Mouse (Mus musculus) midbrain, embryonic 14.5 days (tissue): ENCODE data around the gene Prss48. TPM values are rescaled to one million over a fixed set of nuclear protein-coding genes. Genes with fewer than 3 reads are reported as not detected.
A peak's percentile ranks its signal among the peaks of the same experiment; 100 is the strongest.
"Not testable (repeated sequence)": the region's sequence is repeated elsewhere in the genome, so short reads cannot be mapped to it uniquely, and the experiment has no call there.

Experiments used
- ATAC-seq: fragments of 200-750 bp; cut with Nextera tagmentation; 2 replicates; pipeline ENCODE4 v1.8.0; 2017; ENCODE audit warnings: moderate number of reproducible peaks, moderate library complexity; ENCODE audit not compliant: low FRiP score, low TSS enrichment
- DNase-seq: peaks from one replicate; pipeline ENCODE4 v3.0.0-alpha.2; 2015
- H3K27ac ChIP-seq: fragments of 300-500 bp; sonication (generic); replicated peaks from 2 replicates; pipeline ENCODE4 v1.5.1; 2014; ENCODE audit warnings: mild to moderate bottlenecking, low read depth, low read length, moderate library complexity
- H3K27me3 ChIP-seq: fragments of 300-500 bp; sonication (generic); 2 replicates; pipeline ENCODE4 v1.6.1; 2014; ENCODE audit warnings: low read length, control low read depth, mixed read lengths; ENCODE audit not compliant: control insufficient read depth, insufficient read depth
- H3K36me3 ChIP-seq: fragments of 300-500 bp; sonication (generic); 2 replicates; pipeline ENCODE4 v1.6.1; 2014; ENCODE audit warnings: low read length, control low read depth; ENCODE audit not compliant: control insufficient read depth, insufficient read depth
- H3K4me1 ChIP-seq: fragments of 300-500 bp; sonication (generic); 2 replicates; pipeline ENCODE4 v1.6.1; 2014; ENCODE audit warnings: mild to moderate bottlenecking, antibody characterized with exemption, low read length, control low read depth; ENCODE audit not compliant: control insufficient read depth, insufficient read depth
- H3K4me2 ChIP-seq: fragments of 300-500 bp; sonication (generic); 2 replicates; pipeline ENCODE4 v1.6.1; 2014; ENCODE audit warnings: mild to moderate bottlenecking, low read length, moderate library complexity
- H3K4me3 ChIP-seq: fragments of 300-500 bp; sonication (generic); replicated peaks from 2 replicates; pipeline ENCODE4 v1.5.1; 2014; ENCODE audit warnings: low read depth, low read length
- H3K9ac ChIP-seq: fragments of 300-500 bp; sonication (generic); replicated peaks from 2 replicates; pipeline ENCODE4 v1.6.1; 2014; ENCODE audit warnings: mild to moderate bottlenecking, low read length, moderate library complexity
- H3K9me3 ChIP-seq: fragments of 300-500 bp; sonication (generic); 2 replicates; pipeline ENCODE4 v1.6.1; 2016; ENCODE audit warnings: low read length, control low read depth, mixed read lengths; ENCODE audit not compliant: control insufficient read depth
- WGBS: fragments of 180-500 bp; shearing (Covaris S2); extraction: QIAGEN DNeasy Blood & Tissue Kit; methylation state at CpG from one replicate; pipeline ENCODE4 v1.1.7; 2014; 5-methylcytosine and 5-hydroxymethylcytosine counted together
- polyA plus RNA-seq: library from polyadenylated mRNA; unstranded; fragments of >200 nt; fragmentation: Nextera tagmentation; extraction: Ambion mirVana; gene quantifications from 2 replicates; pipeline ENCODE4 v1.2.1, GENCODE M21; 2014

The Prss48 gene
- polyA plus RNA-seq, 1 experiment from 2014 or later: not detected

- no peak for DNase-seq
- H3K9me3 ChIP-seq: no peaks in the 10 kb centered on the region
- H3K4me2 ChIP-seq: no peak overlapping the region
- no peak overlapping the region for H3K4me3 ChIP-seq
- H3K36me3 ChIP-seq: no peaks in the 10 kb centered on the region
- H3K27me3 ChIP-seq: no peaks in the 10 kb centered on the region
- no peak for ATAC-seq
- H3K4me1 ChIP-seq: peaks cover 5% of the 10 kb centered on the region; the same call in 1 of the 2 replicates
- H3K9ac ChIP-seq: no peak overlapping the region
- 70% methylated on average over 6 of the region's 6 CpGs for WGBS
- no peak overlapping the region for H3K27ac ChIP-seq
These were observed 11.0 kb downstream of the Prss48 start for GRCm38 (mm10) chr3:85991140-85991801.

GRCm38 (mm10) chr3:85987225-85987624, 15.1 kb downstream of the Prss48 start:
- H3K27ac ChIP-seq: no peak overlapping the region
- no peak overlapping the region for H3K4me3 ChIP-seq
- peaks cover 5% of the 10 kb centered on the region; the same call in 1 of the 2 replicates for H3K4me1 ChIP-seq
- no peaks in the 10 kb centered on the region for H3K36me3 ChIP-seq
- H3K27me3 ChIP-seq: no peaks in the 10 kb centered on the region
- ATAC-seq (no peak), DNase-seq (no peak)
- WGBS: 96% methylated on average over 2 of the region's 2 CpGs
- H3K9me3 ChIP-seq: no peaks in the 10 kb centered on the region
- no peak overlapping the region for H3K9ac ChIP-seq
- H3K4me2 ChIP-seq: no peak overlapping the region

GRCm38 (mm10) chr3:85984537-85984936, 17.8 kb downstream of the Prss48 start:
- ATAC-seq: no peak

GRCm38 (mm10) chr3:85981761-85982160, 20.5 kb downstream of the Prss48 start:
- not testable (repeated sequence) for DNase-seq, H3K9me3 ChIP-seq, H3K4me1 ChIP-seq, H3K36me3 ChIP-seq, H3K4me3 ChIP-seq, H3K4me2 ChIP-seq, ATAC-seq, H3K27ac ChIP-seq, H3K27me3 ChIP-seq, H3K9ac ChIP-seq
- WGBS: 84% methylated on average over 3 of the region's 3 CpGs

More at GRCm38 (mm10) chr3:85984537-85984936, 17.8 kb downstream of the Prss48 start:
- Histone ChIP-seq H3K36me3 (no peaks in the 10 kb centered on the region), H3K9me3 (no peaks in the 10 kb centered on the region), H3K27ac (no peak overlapping the region), H3K4me2 (no peak overlapping the region), H3K9ac (no peak overlapping the region), H3K4me1 (no peaks in the 10 kb centered on the region), H3K27me3 (no peaks in the 10 kb centered on the region), H3K4me3 (no peak overlapping the region)
- no peak for DNase-seq
- WGBS: 90% methylated on average over 6 of the region's 6 CpGs

GRCm38 (mm10) chr3:85980036-85980435, 22.3 kb downstream of the Prss48 start:
- no peak overlapping the region for H3K4me2 ChIP-seq
- no peaks in the 10 kb centered on the region for H3K4me1 ChIP-seq
- DNase-seq: no peak
- 96% methylated on average over 4 of the region's 4 CpGs for WGBS
- H3K9ac ChIP-seq: no peak overlapping the region
- no peaks in the 10 kb centered on the region for H3K9me3 ChIP-seq
- ATAC-seq: no peak
- no peak overlapping the region for H3K4me3 ChIP-seq
- no peaks in the 10 kb centered on the region for H3K27me3 ChIP-seq
- H3K27ac ChIP-seq: no peak overlapping the region
- H3K36me3 ChIP-seq: no peaks in the 10 kb centered on the region

GRCm38 (mm10) chr3:85974451-85974850, 27.8 kb downstream of the Prss48 start:
- Histone ChIP-seq H3K9ac (no peak overlapping the region), H3K9me3 (no peaks in the 10 kb centered on the region), H3K27ac (no peak overlapping the region), H3K36me3 (no peaks in the 10 kb centered on the region), H3K27me3 (no peaks in the 10 kb centered on the region), H3K4me3 (no peak overlapping the region), H3K4me2 (no peak overlapping the region), H3K4me1 (0 out of 2 replicates have a peak, but pooled peaks cover 7% of the 10 kb centered on the region)
- WGBS: 83% methylated on average over 4 of the region's 4 CpGs
- DNase-seq: no peak
- ATAC-seq: no peak

GRCm38 (mm10) chr3:85973376-85974140, 28.7 kb downstream of the Prss48 start:
- 89% methylated on average over 10 of the region's 10 CpGs for WGBS
- DNase-seq (no peak), ATAC-seq (no peak)
- no peak overlapping the region for H3K27ac ChIP-seq
- 0 out of 2 replicates have a peak, but pooled peaks cover 7% of the 10 kb centered on the region for H3K4me1 ChIP-seq
- H3K36me3 ChIP-seq: no peaks in the 10 kb centered on the region
- H3K4me3 ChIP-seq: no peak overlapping the region
- no peak overlapping the region for H3K9ac ChIP-seq
- H3K9me3 ChIP-seq: no peaks in the 10 kb centered on the region
- no peaks in the 10 kb centered on the region for H3K27me3 ChIP-seq
- H3K4me2 ChIP-seq: no peak overlapping the region

GRCm38 (mm10) chr3:85971599-85971975, 30.7 kb downstream of the Prss48 start:
- peak overlapping the region; percentile 83 for H3K4me2 ChIP-seq
- H3K9me3 ChIP-seq: no peaks in the 10 kb centered on the region
- no peak overlapping the region for H3K27ac ChIP-seq
- 2% methylated on average over 13 of the region's 13 CpGs for WGBS
- H3K9ac ChIP-seq: peak overlapping the region; percentile 86
- peak overlapping the region; percentile 74 for H3K4me3 ChIP-seq
- ATAC-seq (no peak; the same call in 1 of the 2 replicates), DNase-seq (no peak)
- H3K36me3 ChIP-seq: no peaks in the 10 kb centered on the region
- H3K27me3 ChIP-seq: no peaks in the 10 kb centered on the region
- 0 out of 2 replicates have a peak, but pooled peaks cover 7% of the 10 kb centered on the region for H3K4me1 ChIP-seq
